In the genomic region with DNA sequence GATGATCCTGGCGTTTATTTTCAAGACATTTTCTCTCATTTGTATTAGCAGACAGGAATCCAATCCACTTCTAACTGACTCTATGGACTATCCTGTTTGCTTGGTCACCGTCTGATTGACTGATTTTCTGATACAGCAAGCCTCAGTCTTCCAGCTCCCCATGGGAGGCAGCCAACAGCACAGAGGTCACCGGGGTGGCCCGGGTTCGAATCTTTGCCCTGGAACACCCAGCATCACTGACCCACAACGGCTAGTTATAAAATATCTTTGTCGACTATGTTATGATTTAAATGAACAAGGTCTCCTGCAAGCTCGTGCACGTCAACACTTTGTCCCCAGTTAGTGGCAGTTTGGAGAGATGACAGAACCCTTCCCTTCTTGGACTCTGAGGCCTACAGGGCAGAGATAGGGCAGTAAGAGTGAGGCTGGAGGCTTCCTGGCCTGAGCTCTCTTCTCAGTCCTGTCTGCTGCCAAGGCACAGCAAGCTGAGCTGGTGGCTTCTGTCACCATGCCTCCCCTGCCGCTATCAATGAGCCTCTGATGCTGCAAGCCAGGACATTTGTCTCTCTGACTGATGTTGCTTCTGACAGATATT, we compare ENCODE assay signal across 14 mouse cellular contexts.
DNase-seq lines count a peak whose midpoint lies in the region; ATAC-seq and TF ChIP-seq lines count a peak whose summit lies in the region.
"Had no signal": no experiment of that assay in that cellular context is flagged by ENCODE, and none has a peak within 500 bp of the region (broad histone marks: within the 10 kb centered on the region; RNA-seq: fewer than 3 reads in every experiment).

No protein-coding gene starts in this region.

- H3K9me3 ChIP-seq in heart, embryonic 13.5 days: no peaks in the 10 kb centered on the region
- H3K9me3 ChIP-seq in liver, postnatal 0 days (ENCODE audit: low read length): no peaks in the 10 kb centered on the region
- H3K9me3 ChIP-seq: hindbrain, embryonic 15.5 days had no signal

- no peak overlapping the region for H3K4me3 ChIP-seq in heart, embryonic 13.5 days
- H3K4me3 ChIP-seq in liver, postnatal 0 days (ENCODE audit: low read depth, low read length): no peak overlapping the region
- H3K4me3 ChIP-seq: erythroblast, embryonic 14.5 days; hindbrain, embryonic 15.5 days; layer of hippocampus, adult 2 months had no signal

- peak; percentile 44 for DNase-seq in gastrocnemius, adult 18-20 months (ENCODE audit: low spot score)
- no peak for DNase-seq in gastrocnemius, postnatal 10 days
- peak; percentile 75 for DNase-seq in kidney, adult 9 months
- no peak for DNase-seq in kidney, postnatal 4 days
- DNase-seq in skeletal muscle tissue, adult 2 months (ENCODE audit: low read depth, low spot score): peak; percentile 17
- DNase-seq in liver, postnatal 0 days: no peak
- no peak for DNase-seq in right cerebral cortex, postnatal 10 days (ENCODE audit: low spot score in 2 of 2)
- DNase-seq: liver; right cerebral cortex, postnatal 14 days; thymus, adult 2 months had no signal

- H3K9ac ChIP-seq in heart, embryonic 13.5 days: peak overlapping the region; percentile 51
- H3K9ac ChIP-seq in liver, postnatal 0 days (replicated peaks): no peak overlapping the region
- H3K9ac ChIP-seq: hindbrain, embryonic 15.5 days had no signal

- H3K27me3 ChIP-seq in heart, embryonic 13.5 days (replicated peaks): no peaks in the 10 kb centered on the region
- H3K27me3 ChIP-seq in liver, postnatal 0 days (ENCODE audit: insufficient read depth, low read length): no peaks in the 10 kb centered on the region
- H3K27me3 ChIP-seq: hindbrain, embryonic 15.5 days had no signal

- no peak for TF ChIP-seq CTCF in liver, postnatal 0 days (IDR thresholded peaks at IDR 0.05; ENCODE audit: low read depth)

- H3K36me3 ChIP-seq in heart, embryonic 13.5 days: no peaks in the 10 kb centered on the region
- no peaks in the 10 kb centered on the region; the same call in 1 of the 2 replicates for H3K36me3 ChIP-seq in liver, postnatal 0 days (replicated peaks; ENCODE audit: insufficient read depth, low read length)
- H3K36me3 ChIP-seq: hindbrain, embryonic 15.5 days had no signal

- TF ChIP-seq EP300 in liver, postnatal 0 days (IDR thresholded peaks at IDR 0.05; ENCODE audit: low read depth): no peak

- no peak for ATAC-seq in heart, embryonic 13.5 days (ENCODE audit: extremely low read depth, insufficient number of reproducible peaks, low FRiP score, low TSS enrichment)
- ATAC-seq in liver, postnatal 0 days: no peak

- H3K27ac ChIP-seq in heart, embryonic 13.5 days (replicated peaks): 0 out of 2 replicates have a peak overlapping the region, but pooled peaks have one; percentile 12
- H3K27ac ChIP-seq in liver, postnatal 0 days (ENCODE audit: low read depth): no peak overlapping the region
- H3K27ac ChIP-seq: hindbrain, embryonic 15.5 days; layer of hippocampus, adult 2 months had no signal

- 62% methylated on average over 10 of the region's 10 CpGs for WGBS in heart, embryonic 13.5 days
- 81% methylated on average over 10 of the region's 10 CpGs for WGBS in liver, postnatal 0 days (ENCODE audit: insufficient replicate concordance)

- H3K4me1 ChIP-seq in heart, embryonic 13.5 days: peaks cover 38% of the 10 kb centered on the region
- H3K4me1 ChIP-seq in liver, postnatal 0 days (ENCODE audit: insufficient read depth): 0 out of 2 replicates have a peak, but pooled peaks cover 3% of the 10 kb centered on the region

- no peak overlapping the region for H3K4me2 ChIP-seq in heart, embryonic 13.5 days
- H3K4me2 ChIP-seq in liver, postnatal 0 days (ENCODE audit: low read depth, low read length): no peak overlapping the region
- H3K4me2 ChIP-seq: hindbrain, embryonic 15.5 days had no signal

Comparison
In these comparisons a context has a peak if more than half of its experiments do, and no peak if none do; other contexts are left out.
1. DNase-seq: peak in gastrocnemius, adult 18-20 months (single experiment), kidney, adult 9 months (single experiment) and skeletal muscle tissue, adult 2 months (single experiment); none in gastrocnemius, postnatal 10 days (single experiment), kidney, postnatal 4 days (0 of 2), liver, postnatal 0 days (single experiment) and right cerebral cortex, postnatal 10 days (0 of 2).